Mouse (Mus musculus): Measurements from ENCODE around the gene Aqp7. TPM values are rescaled to one million over a fixed set of nuclear protein-coding genes. Genes with fewer than 3 reads are reported as not detected.
"Not testable (repeated sequence)": the region's sequence is repeated elsewhere in the genome, so short reads cannot be mapped to it uniquely, and the experiment has no call there.

The Aqp7 gene
- polyA plus RNA-seq, 1 experiment from 2014 or later = 14.1 TPM

GRCm38 (mm10) chr4:41091391-41091790, 43.5 kb upstream of the Aqp7 start:
- no peak overlapping the region for H3K4me3 ChIP-seq (ENCODE audit: low read depth, low read length)
- no peaks in the 10 kb centered on the region for H3K36me3 ChIP-seq (ENCODE audit: control insufficient read depth, insufficient read depth)
- H3K27ac ChIP-seq (ENCODE audit: low read depth, low read length) = no peak overlapping the region
- no peaks in the 10 kb centered on the region for H3K9me3 ChIP-seq (ENCODE audit: control insufficient read depth)
- no peak overlapping the region for H3K4me2 ChIP-seq (replicated peaks; ENCODE audit: low read depth)
- WGBS = 33% methylated on average over 3 of the region's 3 CpGs
- H3K27me3 ChIP-seq (replicated peaks; ENCODE audit: control insufficient read depth, insufficient read depth, low read length) = 0 out of 2 replicates have a peak, but pooled peaks cover under 1% of the 10 kb centered on the region
- no peak overlapping the region for H3K9ac ChIP-seq (ENCODE audit: low read depth, low read length)
- no peak for TF ChIP-seq CTCF (IDR thresholded peaks at IDR 0.05; ENCODE audit: low read depth)
- ATAC-seq = no peak
- H3K4me1 ChIP-seq (replicated peaks; ENCODE audit: control insufficient read depth, insufficient read depth, low read length) = peaks cover 14% of the 10 kb centered on the region

DNA sequence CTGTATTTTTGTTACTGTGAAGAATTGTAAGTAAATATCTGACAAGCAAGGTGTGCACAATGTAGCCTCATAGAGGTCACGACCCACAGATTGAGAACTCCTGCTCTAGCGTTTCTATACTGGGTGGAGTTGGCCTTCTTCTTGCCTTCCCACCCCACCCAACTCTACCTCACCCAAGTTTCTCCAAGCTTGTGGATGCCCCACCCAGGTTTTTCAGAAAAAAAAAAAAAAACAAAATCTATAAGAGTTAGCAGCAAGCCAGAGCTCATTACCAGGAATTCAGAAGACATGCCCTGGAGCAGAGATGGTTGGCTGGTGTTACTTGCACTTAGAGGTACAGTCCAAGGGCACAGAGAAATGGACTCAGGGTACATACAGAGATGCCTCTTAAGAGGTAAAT, 41.8 kb upstream of the Aqp7 start:
- Histone ChIP-seq H3K27me3 (replicated peaks; ENCODE audit: control insufficient read depth, insufficient read depth, low read length) (no peaks in the 10 kb centered on the region), H3K4me1 (replicated peaks; ENCODE audit: control insufficient read depth, insufficient read depth, low read length) (peaks cover 6% of the 10 kb centered on the region), H3K36me3 (ENCODE audit: control insufficient read depth, insufficient read depth) (no peaks in the 10 kb centered on the region), H3K27ac (ENCODE audit: low read depth, low read length) (no peak overlapping the region), H3K4me2 (replicated peaks; ENCODE audit: low read depth) (no peak overlapping the region), H3K9me3 (ENCODE audit: control insufficient read depth) (no peaks in the 10 kb centered on the region), H3K4me3 (ENCODE audit: low read depth, low read length) (no peak overlapping the region), H3K9ac (ENCODE audit: low read depth, low read length) (no peak overlapping the region)
- ATAC-seq = no peak
- WGBS = 52% methylated on average over 2 of the region's 2 CpGs
- TF ChIP-seq CTCF (IDR thresholded peaks at IDR 0.05; ENCODE audit: low read depth) = no peak

GRCm38 (mm10) chr4:41089189-41089588, 41.2 kb upstream of the Aqp7 start:
- no peak overlapping the region for H3K4me2 ChIP-seq (replicated peaks; ENCODE audit: low read depth)
- no peak for TF ChIP-seq CTCF (IDR thresholded peaks at IDR 0.05; ENCODE audit: low read depth)
- peaks cover 1% of the 10 kb centered on the region; the same call in 1 of the 2 replicates for H3K4me1 ChIP-seq (replicated peaks; ENCODE audit: control insufficient read depth, insufficient read depth, low read length)
- H3K27me3 ChIP-seq (replicated peaks; ENCODE audit: control insufficient read depth, insufficient read depth, low read length) = no peaks in the 10 kb centered on the region
- no peaks in the 10 kb centered on the region for H3K9me3 ChIP-seq (ENCODE audit: control insufficient read depth)
- H3K9ac ChIP-seq (ENCODE audit: low read depth, low read length) = no peak overlapping the region
- H3K36me3 ChIP-seq (ENCODE audit: control insufficient read depth, insufficient read depth) = no peaks in the 10 kb centered on the region
- H3K4me3 ChIP-seq (ENCODE audit: low read depth, low read length) = no peak overlapping the region
- WGBS = 78% methylated on average over 4 of the region's 4 CpGs
- H3K27ac ChIP-seq (ENCODE audit: low read depth, low read length) = no peak overlapping the region
- no peak for ATAC-seq

DNA sequence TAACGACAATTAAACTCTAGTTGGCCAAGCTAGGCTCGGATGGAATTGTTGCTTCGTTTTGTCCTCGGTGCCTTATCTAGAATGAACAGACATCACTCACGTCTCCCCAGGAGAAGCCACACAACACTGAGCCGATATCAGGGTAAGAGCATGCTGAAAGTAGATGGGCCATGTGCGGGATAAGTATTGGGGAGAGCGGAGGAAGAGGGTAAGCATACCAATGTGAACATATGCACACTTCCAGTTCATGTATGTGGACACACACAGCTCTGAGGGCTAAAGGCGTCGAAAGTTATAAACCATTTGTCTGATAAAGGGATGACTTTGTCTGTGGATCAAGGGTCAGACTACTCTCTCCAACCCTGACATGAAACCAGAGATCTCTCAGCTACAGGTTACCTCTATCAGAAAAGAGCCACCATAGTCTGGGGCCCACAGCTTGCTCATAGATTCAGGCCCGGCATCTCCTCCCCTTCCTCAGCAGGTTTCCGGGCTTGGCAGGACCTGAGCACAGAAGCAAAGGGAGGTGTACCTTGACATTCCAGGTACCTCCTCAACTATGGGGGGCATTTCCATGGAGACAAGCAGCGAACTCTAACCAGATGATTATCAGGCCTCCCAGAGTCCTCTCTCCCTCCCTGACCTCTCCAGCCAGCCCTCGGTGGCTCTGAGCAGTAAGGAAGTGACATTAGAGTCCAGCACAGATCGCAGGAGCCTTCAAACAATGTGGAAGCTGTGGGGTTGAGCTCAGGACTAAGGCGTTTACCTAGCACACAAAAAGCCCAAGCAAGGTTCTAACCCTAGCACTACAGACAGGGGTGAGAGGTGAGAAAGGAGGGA, 39.7 kb upstream of the Aqp7 start:
- WGBS = 72% methylated on average over 16 of the region's 16 CpGs
- H3K4me3 ChIP-seq (ENCODE audit: low read depth, low read length) = no peak overlapping the region
- H3K9me3 ChIP-seq (ENCODE audit: control insufficient read depth) = no peaks in the 10 kb centered on the region
- H3K27me3 ChIP-seq (replicated peaks; ENCODE audit: control insufficient read depth, insufficient read depth, low read length) = no peaks in the 10 kb centered on the region
- no peak overlapping the region for H3K4me2 ChIP-seq (replicated peaks; ENCODE audit: low read depth)
- no peaks in the 10 kb centered on the region for H3K36me3 ChIP-seq (ENCODE audit: control insufficient read depth, insufficient read depth)
- no peak for TF ChIP-seq CTCF (IDR thresholded peaks at IDR 0.05; ENCODE audit: low read depth)
- ATAC-seq = no peak
- H3K27ac ChIP-seq (ENCODE audit: low read depth, low read length) = no peak overlapping the region
- no peaks in the 10 kb centered on the region for H3K4me1 ChIP-seq (replicated peaks; ENCODE audit: control insufficient read depth, insufficient read depth, low read length)
- H3K9ac ChIP-seq (ENCODE audit: low read depth, low read length) = no peak overlapping the region

DNA sequence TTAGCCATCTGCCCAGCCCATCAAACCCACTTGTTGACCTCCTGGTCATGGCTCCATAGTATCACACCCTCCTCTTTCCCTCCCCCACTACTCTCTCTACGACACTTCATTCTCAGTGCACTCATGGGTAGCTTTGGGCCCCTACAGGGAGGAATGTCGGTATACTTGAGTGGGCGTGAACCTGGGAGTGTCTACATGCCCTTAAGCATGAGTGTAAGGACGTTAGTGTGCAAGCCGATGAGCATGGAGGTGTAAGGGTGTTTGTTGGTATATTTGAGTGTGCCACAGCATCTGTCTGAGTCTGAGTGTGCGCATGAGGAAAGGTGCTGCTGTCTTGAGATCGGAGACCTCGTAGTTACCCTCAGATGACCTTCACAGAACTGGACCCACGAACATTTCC, 39.0 kb upstream of the Aqp7 start:
- no peaks in the 10 kb centered on the region for H3K9me3 ChIP-seq (ENCODE audit: control insufficient read depth)
- no peak overlapping the region for H3K4me2 ChIP-seq (replicated peaks; ENCODE audit: low read depth)
- H3K27ac ChIP-seq (ENCODE audit: low read depth, low read length) = no peak overlapping the region
- H3K27me3 ChIP-seq (replicated peaks; ENCODE audit: control insufficient read depth, insufficient read depth, low read length) = no peaks in the 10 kb centered on the region
- no peaks in the 10 kb centered on the region for H3K36me3 ChIP-seq (ENCODE audit: control insufficient read depth, insufficient read depth)
- TF ChIP-seq CTCF (IDR thresholded peaks at IDR 0.05; ENCODE audit: low read depth) = no peak
- H3K9ac ChIP-seq (ENCODE audit: low read depth, low read length) = no peak overlapping the region
- no peak for ATAC-seq
- H3K4me1 ChIP-seq (replicated peaks; ENCODE audit: control insufficient read depth, insufficient read depth, low read length) = no peaks in the 10 kb centered on the region
- 67% methylated on average over 9 of the region's 9 CpGs for WGBS
- no peak overlapping the region for H3K4me3 ChIP-seq (ENCODE audit: low read depth, low read length)

DNA sequence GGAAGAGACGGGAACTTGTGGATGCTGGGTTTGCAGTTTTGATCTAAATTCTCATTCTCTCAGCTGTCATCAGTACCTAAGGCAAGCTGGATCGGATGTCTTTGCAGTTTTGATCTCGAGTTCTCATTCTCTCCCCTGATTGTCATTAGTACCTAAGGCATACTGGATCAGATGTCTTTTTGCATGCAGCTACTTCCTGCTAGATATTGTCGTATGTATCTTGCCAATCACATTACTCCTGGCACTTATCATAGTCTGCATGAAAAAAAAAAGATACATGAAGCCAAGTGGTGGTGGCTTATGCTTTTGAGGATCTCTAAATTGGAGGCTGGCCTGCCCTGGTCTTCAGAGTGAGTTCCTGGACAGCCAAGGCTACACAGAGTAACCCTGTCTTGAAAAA, 36.9 kb upstream of the Aqp7 start:
- H3K27me3 ChIP-seq (replicated peaks; ENCODE audit: control insufficient read depth, insufficient read depth, low read length) = no peaks in the 10 kb centered on the region
- no peak overlapping the region for H3K4me2 ChIP-seq (replicated peaks; ENCODE audit: low read depth)
- no peaks in the 10 kb centered on the region for H3K36me3 ChIP-seq (ENCODE audit: control insufficient read depth, insufficient read depth)
- no peak overlapping the region for H3K9ac ChIP-seq (ENCODE audit: low read depth, low read length)
- H3K4me1 ChIP-seq (replicated peaks; ENCODE audit: control insufficient read depth, insufficient read depth, low read length) = no peaks in the 10 kb centered on the region
- 83% methylated on average over 4 of the region's 4 CpGs for WGBS
- H3K9me3 ChIP-seq (ENCODE audit: control insufficient read depth) = no peaks in the 10 kb centered on the region
- ATAC-seq = no peak
- H3K27ac ChIP-seq (ENCODE audit: low read depth, low read length) = no peak overlapping the region
- no peak overlapping the region for H3K4me3 ChIP-seq (ENCODE audit: low read depth, low read length)
- no peak for TF ChIP-seq CTCF (IDR thresholded peaks at IDR 0.05; ENCODE audit: low read depth)

GRCm38 (mm10) chr4:41082803-41083202, 34.9 kb upstream of the Aqp7 start:
- not testable (repeated sequence) for H3K4me1 ChIP-seq (replicated peaks; ENCODE audit: control insufficient read depth, insufficient read depth, low read length); H3K27me3 ChIP-seq (replicated peaks; ENCODE audit: control insufficient read depth, insufficient read depth, low read length); H3K9me3 ChIP-seq (ENCODE audit: control insufficient read depth); H3K36me3 ChIP-seq (ENCODE audit: control insufficient read depth, insufficient read depth); H3K4me2 ChIP-seq (replicated peaks; ENCODE audit: low read depth); ATAC-seq; H3K9ac ChIP-seq (ENCODE audit: low read depth, low read length); H3K4me3 ChIP-seq (ENCODE audit: low read depth, low read length); H3K27ac ChIP-seq (ENCODE audit: low read depth, low read length)
- 52% methylated on average over 4 of the region's 4 CpGs for WGBS

Data from intestine, postnatal 0 days (tissue).